Mouse (Mus musculus) heart, postnatal 0 days (tissue): ENCODE results near the gene Nkpd1.
A peak's percentile ranks its signal among the peaks of the same experiment; 100 is the strongest.

ENCODE experiments used
- CTCF ChIP-seq: IDR thresholded peaks from 2 replicates; pipeline ENCODE4 v1.5.1; 2016; ENCODE audit warnings: antibody characterized with exemption, control low read depth, low read depth
- EP300 ChIP-seq: IDR thresholded peaks from 2 replicates; pipeline ENCODE4 v1.6.1; 2016; ENCODE audit warnings: antibody characterized with exemption, low read depth

DNA sequence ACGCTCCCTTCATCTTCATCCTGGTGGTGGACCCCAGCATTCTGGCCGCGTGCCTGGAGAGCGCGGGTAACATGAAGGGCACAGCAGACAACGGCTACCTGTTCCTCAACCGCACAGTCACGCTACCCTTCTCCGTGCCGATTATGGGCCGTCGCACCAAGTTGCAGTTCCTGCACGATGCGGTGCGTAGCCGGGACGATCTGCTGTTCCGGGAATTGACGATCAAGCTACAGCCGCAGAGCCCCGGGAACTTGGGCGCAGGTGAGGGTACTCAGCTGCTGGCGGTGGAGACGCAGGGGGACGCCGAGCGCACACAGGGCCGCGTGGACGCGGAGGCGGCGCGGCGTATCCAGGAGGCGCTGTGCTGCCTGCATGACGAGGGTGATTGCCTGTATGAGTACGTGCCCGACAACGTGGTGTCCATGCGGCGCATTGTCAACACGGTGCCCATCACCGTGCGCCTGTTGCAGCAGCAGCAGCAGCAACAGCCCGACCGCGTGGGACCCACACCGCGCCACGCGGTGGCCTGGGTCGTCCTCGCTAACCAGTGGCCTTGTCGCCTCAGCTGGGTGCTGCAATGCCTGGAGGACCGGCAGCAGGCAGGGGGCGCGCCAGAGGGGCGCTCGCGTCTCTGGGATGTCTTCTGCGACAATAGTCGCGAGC is 6.2 kb downstream of the Nkpd1 start:
- peak; percentile 56 for TF ChIP-seq CTCF
- no peak for TF ChIP-seq EP300
